Mouse (Mus musculus): ENCODE results near the gene Ggact.

The Ggact gene

DNA sequence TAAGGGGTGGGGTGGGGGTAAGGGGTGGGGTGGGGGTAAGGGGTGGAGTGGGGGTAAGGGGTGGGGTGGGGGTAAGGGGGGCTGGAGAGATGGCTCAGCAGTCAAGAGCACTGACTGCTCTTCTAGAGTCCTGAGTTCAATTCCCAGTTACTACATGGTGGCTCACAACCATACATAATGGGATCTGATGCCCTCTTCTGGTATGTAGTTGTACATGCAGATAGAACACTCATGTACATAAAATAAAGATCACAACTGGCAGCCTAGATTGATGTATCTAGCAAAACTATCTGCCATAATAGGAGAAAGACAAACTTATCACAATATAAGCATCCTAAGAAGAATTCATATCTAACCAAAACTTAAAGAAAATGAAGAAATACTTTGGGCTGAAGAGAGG lies 15.0 kb downstream of the Ggact start:
- no peak for DNase-seq (ENCODE audit: low read depth)

DNA sequence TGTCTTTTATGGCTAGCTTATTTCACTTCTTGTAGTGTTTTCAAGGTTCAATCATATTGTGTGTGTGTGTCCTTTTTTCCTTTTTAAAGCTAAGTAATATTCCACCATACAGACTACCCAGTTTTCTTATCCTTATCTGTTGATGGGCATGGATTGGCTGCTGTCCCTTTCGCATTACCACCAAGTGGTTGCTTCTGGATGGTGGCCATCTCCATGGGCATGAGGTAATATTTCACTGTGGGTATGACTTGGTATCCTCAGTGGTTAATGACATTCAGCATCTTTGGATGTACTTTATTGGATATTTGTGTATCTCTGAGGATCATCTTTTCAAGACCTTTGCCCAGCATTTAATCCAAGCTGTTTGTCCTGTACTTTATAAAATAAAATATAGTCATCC lies 17.5 kb downstream of the Ggact start:
- no peak for DNase-seq (ENCODE audit: low read depth)

DNA sequence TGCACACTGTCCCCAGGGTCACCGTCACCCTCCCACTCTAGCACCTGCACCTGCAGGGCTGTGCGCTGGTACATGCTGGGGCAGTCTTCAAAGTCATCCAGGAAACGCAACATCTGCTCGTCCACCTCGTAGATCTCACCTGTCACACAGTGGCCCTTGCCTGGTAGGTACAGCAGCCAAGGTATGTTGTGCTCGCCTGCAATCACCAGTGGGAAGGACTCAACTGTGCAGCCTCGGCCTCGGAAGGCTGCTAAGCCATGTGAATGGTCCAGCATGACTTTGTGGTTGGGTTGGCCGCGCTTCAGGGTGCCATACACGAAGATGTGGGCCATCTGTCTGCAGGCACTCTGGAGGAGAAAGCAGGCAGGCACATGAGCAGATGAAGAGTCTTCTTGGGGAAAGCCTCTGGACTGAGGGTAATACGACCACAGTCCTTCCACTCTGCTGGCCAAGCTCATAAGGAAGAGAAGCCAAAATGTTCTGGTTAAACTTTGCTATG lies 22.0 kb downstream of the Ggact start:
- DNase-seq (ENCODE audit: low read depth): no peak

DNA sequence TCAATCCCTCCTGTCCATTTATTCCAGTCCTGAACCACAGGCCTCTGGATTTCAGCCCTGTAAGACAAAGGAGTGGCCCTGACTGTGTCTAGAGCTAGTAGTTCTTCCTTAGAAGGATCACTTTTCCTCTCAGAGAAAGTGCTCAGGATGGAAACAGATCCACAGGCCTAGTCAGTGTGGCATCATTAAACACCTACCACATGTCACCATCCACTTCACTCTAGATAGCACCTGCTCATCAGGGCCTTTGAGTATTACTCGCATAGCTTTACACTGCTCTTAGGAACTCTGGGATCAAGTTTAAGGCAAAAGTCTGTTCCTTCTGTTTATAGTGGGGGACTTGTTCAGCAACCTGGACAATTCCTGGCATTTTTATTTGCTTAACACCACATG lies 25.1 kb downstream of the Ggact start:
- DNase-seq (ENCODE audit: low read depth): no peak

DNA sequence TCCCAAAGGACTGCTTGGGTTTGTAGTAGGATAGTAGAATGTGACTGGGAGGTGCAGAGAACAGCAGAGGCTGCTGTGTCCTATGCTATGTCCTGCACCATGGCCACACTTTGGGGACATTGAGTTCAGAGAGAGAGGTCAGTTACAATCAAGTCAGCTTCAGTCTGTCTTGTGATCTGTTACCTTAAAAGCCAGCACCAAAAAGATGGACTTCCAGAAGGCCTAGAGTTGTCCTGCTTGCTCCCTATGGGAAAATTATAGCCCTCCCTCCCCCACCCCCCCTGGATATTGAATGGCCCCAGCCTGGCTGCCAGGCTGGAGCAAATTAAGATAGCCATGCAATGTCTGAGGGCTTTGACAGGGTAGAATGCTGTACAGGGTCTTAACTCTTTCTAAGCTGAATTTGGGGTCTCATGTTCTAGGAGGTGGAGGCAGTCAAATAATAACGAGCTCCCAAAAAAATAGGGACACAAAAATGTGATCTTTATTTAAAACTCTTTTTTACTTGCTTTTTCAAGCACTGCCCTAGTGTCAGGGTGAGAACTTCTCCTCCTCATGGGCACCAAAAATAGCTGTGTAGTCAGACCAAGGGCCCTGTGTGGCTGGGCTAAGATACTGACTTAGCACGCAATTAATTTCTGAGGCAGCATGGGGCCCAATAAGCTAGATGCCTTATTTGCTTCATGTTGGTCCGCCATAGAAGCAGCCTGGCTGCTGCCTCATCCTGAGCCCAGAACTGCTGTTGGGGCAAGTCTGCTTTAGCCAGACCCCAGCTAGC lies 25.7 kb downstream of the Ggact start:
- DNase-seq (ENCODE audit: low read depth): no peak

DNA sequence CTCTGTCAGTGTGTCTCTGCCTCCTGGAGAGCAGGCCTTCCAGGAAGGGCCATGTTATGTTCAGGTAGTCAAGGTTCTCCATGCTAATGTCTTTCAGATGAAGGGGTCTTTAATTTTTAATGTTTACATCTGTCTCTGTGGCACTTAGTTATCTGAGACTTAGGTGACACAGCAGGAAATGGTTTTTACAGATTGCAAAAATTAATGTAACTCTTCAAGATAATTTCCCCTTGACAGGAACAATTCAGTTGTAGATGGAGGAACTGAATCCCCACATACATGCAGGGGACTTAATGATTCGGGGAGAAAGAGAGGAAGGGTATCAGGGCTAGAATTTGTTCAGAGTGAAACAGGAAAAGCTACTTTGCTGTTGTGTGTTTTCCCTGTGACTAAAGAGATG lies 26.3 kb downstream of the Ggact start:
- no peak for DNase-seq (ENCODE audit: low read depth)

DNA sequence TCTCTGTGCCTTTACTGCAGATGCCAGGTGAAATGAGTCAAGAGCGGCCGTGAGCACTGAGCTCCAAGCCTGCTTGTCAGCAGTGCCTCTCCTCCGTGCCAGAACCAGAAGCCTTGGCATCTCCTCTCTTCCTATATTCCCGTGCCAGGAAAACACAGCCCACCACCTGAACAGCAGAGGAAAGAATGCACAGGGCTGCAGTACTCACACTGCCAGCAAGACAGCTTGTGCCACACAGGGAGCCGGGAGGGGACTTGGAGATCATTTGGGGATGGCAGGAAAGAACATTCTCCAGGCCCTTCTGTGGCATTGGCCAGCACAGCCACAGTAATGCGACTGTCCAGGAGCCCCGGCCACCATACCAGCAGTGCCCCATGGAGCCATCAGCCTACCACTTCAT lies 27.7 kb downstream of the Ggact start:
- DNase-seq (ENCODE audit: low read depth): no peak

DNA sequence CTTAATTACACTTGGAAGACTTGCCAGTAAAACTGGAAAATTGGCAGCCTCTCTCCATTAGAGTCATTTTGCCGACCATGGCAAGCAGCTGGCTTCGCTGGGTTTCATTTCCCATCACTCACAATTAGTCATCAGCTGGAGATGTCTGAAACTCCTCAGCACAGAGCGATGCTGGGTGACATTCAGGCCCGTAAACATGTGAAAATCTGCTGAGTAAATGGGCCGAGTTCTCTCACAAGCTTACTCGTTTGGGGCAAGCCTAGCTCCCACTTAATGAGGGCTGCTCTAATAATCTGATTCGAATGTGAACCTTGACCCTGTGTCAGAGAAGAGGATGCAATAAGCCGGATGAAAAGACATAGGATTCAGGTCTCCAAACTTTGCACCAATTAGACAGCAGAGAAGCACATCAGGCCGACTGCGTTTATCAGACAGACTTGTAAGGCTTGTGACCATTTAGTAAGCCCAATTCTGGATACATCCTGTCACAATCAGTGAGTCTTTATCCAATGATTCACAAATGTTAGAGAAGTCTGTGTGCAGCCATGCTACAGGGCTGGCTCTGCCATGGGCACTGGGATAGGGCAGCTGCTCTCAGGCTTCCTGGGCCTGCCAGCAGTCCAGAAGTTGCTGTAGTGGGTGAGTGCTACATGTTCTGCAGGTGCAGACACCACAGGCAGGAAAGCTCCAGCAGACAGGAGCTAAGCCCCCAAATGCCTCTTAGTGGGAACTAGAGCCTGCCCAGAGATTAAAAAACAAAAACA lies 29.6 kb downstream of the Ggact start:
- no peak for DNase-seq (ENCODE audit: low read depth)

DNA sequence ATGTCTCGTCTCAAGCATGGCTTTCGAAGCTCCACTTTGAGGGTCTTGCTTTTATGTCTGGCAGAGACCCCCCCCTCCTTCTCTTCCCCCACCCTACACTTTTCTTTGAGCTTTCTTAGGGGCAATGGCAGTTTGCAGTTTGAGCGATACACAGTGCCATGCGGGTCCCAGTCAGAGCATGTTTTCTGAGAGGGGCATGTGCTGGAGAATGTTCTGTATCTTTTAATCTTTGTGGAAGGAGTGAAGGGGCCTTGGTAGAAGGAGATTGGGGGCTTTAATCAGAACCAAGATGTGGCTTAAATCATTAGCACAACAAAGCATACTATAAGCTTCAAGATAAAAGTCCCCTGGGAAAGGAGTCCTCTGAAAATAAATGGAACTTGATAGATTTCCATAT lies 30.1 kb downstream of the Ggact start:
- no peak for DNase-seq (ENCODE audit: low read depth)

DNA sequence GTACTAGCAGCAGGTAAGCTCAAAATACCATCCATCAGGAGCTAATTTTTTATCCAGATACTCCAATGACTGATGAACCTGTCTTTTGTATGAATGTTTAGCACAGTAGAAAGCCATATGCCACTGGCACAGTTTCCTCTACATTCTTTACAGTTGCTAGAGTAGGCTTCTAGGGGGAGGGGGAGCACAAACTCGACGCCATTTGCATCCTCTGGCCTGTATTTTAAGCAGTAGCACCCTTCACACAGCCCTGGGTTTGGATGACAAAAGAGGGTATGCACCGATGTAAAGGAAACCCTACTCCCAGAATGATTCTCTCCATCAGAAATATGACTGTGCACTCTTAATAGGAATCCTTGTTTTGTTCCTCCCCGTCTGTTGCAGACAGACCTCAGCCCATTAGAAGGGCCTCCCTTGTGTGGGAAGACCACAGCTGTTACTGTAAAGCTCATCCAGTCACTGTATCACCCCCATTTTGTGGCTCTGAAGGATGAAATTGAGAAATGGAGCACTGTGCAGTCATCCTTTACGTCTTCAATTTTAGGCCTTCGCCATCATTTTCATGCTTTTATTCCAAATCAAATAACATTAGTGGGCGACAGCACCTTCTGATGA lies 30.7 kb downstream of the Ggact start:
- DNase-seq (ENCODE audit: low read depth): no peak

DNA sequence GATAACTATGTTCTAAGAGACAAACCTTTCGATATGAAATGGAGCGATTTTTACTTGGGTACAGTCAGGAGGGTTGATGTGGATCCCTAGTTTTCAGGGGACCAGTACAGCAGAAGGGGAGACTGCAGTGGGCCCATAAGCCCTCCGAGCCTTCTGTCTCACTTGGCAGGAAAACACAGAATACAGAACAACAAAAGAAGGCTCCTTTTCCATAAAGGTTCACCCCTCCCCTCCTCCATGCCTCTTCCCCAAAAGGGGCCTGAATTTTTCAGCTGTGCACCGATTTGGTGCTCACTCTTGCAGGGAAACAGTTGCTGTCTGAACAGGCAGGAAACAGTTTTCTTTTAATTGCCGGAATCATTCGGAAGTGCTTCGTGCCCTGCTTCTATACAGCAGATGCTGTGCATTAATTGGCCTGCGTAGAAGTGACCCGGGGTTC lies 31.3 kb downstream of the Ggact start:
- no peak for DNase-seq (ENCODE audit: low read depth)

DNA sequence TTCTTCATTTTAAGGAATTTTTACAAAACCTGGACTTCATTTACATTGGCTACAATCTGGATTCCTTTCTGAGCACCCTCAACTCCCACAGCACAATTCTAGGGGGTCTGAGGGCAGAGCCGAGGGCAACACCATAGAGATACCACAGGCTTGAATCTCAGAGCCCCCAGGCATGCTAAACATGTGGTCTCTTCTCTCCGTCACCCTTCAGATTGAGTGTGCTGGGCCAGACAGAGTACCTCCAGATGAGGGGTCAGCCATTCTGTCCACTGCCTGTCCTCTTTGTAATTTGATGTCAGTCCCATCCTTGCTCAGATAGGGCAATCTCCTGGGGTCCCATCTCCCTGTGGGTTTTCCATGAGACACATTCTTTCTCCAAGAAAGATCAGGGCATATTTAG lies 31.9 kb downstream of the Ggact start:
- DNase-seq (ENCODE audit: low read depth): no peak

DNA sequence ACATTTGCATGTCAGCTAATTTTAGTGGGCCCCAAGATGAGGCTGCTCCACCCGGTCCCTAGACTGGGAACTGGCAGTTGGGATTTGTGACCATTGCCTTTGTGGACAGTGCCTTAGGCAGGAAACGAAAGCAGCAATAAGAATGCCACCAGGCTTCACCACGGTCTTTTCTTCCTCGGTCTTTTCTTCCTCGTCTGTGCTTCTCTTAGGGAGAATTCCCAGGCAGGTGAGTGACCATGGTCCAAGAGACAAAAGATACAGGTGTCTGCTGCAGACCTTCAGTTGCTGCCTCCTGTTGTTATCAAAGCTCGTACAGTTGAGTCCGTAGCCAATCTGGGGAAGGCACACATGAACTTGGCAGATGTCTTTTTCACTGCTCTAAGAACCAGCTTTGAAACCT lies 33.3 kb downstream of the Ggact start:
- no peak for DNase-seq (ENCODE audit: low read depth)

DNA sequence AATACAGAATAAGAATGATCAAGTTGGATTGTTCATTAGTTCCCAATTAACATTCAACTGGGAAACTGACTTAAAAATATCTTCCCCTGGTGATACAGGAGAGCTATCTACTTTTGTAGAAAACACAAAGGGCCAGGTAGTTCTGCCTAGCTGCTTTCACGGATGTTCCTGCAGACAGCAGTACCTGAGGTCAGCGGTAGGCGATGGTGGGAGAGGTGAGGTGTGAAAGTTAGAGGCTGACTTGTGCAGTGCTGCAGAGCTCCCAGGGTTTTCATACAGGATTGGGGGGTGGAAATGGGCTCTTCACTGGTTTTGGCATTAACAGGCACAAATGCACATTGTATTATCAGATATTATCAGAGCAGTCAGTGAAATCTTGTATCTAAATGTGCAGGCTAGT lies 35.8 kb downstream of the Ggact start:
- no peak for DNase-seq (ENCODE audit: low read depth)

DNA sequence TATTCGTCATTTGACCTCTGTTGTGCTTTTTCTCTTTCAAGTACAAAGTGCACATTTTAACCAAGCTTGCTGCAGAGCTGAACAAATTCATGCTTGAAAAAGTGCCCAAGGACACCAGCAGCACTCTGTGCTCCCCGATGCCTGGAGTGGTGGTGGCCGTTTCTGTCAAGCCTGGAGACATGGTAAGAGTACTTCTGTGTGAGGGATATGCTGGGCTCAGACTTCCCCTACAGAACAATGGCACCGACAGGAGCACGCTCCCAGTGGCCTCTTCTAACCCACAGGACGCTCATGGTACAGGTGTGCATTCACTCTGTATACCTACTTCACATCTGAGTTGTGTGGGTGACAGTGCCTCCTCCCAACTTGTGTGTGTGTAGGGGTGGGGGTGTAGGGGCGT lies 36.8 kb downstream of the Ggact start:
- DNase-seq (ENCODE audit: low read depth): no peak

DNA sequence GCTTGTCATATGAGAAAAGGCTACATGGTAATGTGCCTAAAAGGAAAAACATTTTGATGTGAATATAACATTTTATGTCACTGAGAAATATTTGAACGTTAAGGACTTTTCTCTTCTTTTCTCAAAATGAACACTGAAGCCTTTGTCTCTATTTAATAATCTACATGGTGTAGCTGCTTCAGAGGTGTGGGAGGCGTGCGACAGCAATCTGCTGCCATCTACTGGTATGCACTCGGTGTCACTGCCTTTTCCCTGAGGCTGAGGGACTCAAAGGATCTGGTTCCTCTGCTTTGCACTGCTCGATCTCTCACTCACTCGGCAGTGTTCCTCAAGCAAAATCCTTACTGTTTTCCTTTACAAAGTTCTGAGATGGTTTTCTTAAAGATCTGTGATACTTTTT lies 37.4 kb downstream of the Ggact start:
- DNase-seq (ENCODE audit: low read depth): peak; percentile 41

DNA sequence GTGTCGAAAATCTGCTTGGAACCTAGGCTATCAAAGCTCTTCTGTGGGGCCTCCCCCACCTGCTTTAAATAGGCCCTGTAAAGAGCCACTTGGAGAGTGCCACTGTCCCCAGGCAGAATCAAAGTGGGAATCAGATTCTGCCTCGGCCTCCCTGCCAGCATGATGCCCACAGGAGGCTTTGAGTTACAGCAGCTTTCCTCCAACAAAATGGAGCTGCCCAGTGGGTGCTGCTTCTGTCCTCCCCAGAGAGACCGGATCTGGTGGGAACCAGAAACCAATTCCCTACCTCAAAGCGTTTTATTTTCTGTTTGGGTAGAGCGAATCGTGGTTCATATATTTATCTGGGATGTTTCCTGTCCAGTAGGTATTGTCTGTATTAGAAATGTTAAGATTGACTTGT lies 37.9 kb downstream of the Ggact start:
- no peak for DNase-seq (ENCODE audit: low read depth)

DNA sequence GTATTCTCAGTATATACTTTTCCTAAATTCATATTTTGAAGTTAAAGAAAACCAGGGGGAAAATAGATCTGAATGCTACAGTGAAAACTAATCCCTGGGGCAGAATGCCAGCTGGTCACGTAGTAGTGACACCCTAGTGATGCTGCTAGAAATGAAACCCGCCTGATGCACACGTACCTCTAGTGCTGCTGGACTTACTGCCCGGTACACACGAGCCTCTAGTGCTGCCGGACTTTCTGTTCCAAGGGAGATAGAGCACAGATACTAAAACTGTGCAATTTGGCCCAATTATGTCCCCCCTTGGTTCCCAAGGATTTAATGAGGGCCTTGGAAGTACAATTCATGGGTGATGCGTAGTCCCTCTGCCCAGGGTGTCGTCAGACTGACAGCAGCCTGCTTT lies 38.5 kb downstream of the Ggact start:
- DNase-seq (ENCODE audit: low read depth): no peak

DNA sequence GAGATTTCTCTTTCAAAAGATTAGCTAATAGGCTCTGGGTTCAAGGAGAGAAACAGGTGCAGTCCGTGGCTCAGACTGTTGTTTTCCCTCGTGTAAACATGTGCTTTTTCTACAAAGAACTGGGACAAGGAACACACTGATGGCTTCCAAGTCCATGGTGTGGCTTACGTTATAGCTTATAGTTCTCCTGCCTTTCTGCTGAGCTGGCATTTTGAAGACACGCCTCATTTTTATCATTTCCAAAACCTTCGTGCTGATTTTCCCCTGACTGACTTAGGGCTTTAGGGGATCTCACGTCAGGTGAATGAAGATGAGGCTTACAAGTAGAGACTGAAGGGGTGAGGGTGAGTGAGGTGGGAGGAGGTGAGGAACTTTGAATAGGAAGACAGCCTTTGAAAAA lies 40.9 kb downstream of the Ggact start:
- DNase-seq (ENCODE audit: low read depth): no peak

DNA sequence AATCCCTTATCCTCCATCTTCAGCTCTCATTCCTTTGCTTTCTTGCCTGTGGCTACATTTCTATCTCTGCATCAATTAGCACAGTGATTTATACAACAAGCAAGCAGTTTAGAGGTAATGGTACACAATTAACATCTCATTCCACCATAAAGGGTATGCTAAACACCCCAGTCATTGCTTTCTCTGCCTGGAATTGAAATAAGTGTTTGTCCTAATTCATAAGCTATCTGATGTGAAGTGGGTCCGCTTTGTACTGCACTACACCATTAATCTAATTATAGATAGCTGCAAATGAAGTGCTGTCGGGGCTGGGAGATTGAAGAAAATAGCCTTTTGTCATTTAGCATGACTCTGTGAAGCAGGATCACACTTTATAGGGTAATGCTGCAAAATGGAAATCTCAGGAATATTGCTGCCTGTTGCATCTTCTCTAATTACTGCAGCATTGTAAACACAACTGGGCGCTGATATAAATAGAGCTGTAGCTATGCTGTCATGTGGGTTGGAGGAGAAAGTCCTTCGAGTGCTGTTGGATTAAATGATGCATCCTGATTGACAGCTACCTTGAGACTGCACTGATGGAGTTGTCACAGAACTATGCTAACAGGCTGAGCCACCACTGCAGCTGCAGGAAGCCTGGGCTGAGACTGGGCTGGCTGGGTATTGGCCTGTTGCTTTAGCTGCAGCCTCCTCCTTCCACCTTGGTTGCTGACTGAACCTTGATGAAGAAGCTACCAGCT lies 41.5 kb downstream of the Ggact start:
- no peak for DNase-seq (ENCODE audit: low read depth)

DNA sequence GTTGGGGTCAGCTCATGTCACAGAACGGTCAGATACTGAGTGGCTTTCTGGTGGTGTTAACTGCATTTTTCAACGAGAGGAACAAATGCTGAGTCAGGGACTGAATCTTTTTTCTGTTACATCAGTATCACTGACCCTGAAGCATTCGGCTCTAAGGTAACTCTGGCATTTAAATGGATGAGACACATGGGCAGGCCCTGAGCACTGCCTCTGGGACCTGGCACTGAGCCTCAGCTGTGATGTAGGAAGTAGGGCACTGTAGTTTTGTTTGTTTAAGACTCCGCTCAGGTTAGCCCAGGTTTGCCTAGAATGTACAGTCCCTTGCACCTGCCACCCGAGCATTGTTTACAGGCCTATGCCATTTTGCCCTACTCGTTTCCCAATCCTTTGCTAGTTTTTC lies 43.7 kb downstream of the Ggact start:
- DNase-seq (ENCODE audit: low read depth): no peak

DNA sequence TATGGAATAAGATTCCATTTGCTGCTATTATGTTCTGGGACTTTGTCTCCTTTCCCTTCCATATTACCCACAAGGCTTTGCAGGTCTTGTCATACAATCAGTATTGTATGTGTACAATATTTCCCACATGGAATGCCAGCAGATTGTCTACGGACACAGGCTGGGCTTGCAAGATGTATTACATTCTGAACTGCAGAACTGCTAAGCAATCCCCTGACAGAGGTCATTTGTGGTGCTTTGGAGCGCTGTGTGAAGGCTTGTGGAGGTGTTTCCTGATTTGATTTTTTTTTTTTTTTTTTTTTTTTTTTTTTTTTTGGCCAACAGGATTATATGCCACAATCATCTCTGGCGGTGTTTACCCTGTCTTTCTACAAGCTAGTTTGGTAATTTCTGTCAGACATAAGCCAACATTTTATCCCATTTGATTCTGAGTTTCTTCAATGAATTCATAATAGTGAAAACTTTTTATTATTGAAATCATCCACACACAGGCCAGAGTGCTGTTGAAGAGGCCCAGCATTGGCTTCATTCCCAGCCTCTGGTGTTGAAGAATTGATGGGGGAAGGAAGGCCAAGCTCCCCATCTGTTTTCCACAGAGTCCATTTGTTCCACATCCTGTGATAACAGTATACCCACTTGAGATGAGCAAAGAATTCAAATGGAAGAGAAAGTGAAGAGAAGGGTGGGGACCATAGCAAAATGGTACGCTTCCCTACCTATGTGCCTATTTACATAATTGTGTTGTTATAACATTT lies 45.8 kb downstream of the Ggact start:
- DNase-seq (ENCODE audit: low read depth): no peak
